14 mouse cellular contexts compared by ENCODE assay signal in genomic region chr7:29313572-29314261, GRCm38 (mm10). TPM values are rescaled to one million over a fixed set of nuclear protein-coding genes. Genes with fewer than 3 reads are reported as not detected.
DNase-seq lines count a peak whose midpoint lies in the region; ATAC-seq lines count a peak whose summit lies in the region.
"Had no signal": no experiment of that assay in that cellular context is flagged by ENCODE, and none has a peak within 500 bp of the region (broad histone marks: within the 10 kb centered on the region; RNA-seq: fewer than 3 reads in every experiment).

No protein-coding gene starts in this region.

- 47% methylated on average over 9 of the region's 9 CpGs for WGBS in midbrain, embryonic 10.5 days
- WGBS in midbrain, embryonic 11.5 days, result 48% methylated on average over 9 of the region's 9 CpGs
- WGBS in forebrain, embryonic 12.5 days, result 50% methylated on average over 9 of the region's 9 CpGs
- WGBS in limb, embryonic 10.5 days, result 50% methylated on average over 9 of the region's 9 CpGs
- WGBS in neural tube, embryonic 14.5 days, result 46% methylated on average over 9 of the region's 9 CpGs

- H3K4me3 ChIP-seq in midbrain, embryonic 10.5 days, result peak overlapping the region; percentile 2; the same call in 1 of the 2 replicates
- H3K4me3 ChIP-seq in midbrain, embryonic 11.5 days (ENCODE audit: low read depth, low read length), result no peak overlapping the region
- H3K4me3 ChIP-seq in forebrain, embryonic 12.5 days (replicated peaks), result no peak overlapping the region
- 0 out of 2 replicates have a peak overlapping the region, but pooled peaks have one; percentile 0 for H3K4me3 ChIP-seq in limb, embryonic 10.5 days
- H3K4me3 ChIP-seq in neural tube, embryonic 14.5 days (ENCODE audit: low read depth, low read length), result no peak overlapping the region
- H3K4me3 ChIP-seq: heart, adult 2 months had no signal

- H3K9me3 ChIP-seq in midbrain, embryonic 10.5 days (replicated peaks), result no peaks in the 10 kb centered on the region
- H3K9me3 ChIP-seq in midbrain, embryonic 11.5 days (ENCODE audit: control insufficient read depth, low read length), result no peaks in the 10 kb centered on the region
- no peaks in the 10 kb centered on the region for H3K9me3 ChIP-seq in forebrain, embryonic 12.5 days
- no peaks in the 10 kb centered on the region for H3K9me3 ChIP-seq in limb, embryonic 10.5 days (replicated peaks)
- H3K9me3 ChIP-seq in neural tube, embryonic 14.5 days (ENCODE audit: control insufficient read depth, low read length), result no peaks in the 10 kb centered on the region

- H3K9ac ChIP-seq in midbrain, embryonic 11.5 days (ENCODE audit: low read length), result no peak overlapping the region
- H3K9ac ChIP-seq in forebrain, embryonic 12.5 days, result peak overlapping the region; percentile 21; the same call in 1 of the 2 replicates
- H3K9ac ChIP-seq in neural tube, embryonic 14.5 days (replicated peaks; ENCODE audit: low read depth, low read length), result no peak overlapping the region

- peaks cover 31% of the 10 kb centered on the region for H3K27me3 ChIP-seq in midbrain, embryonic 10.5 days (ENCODE audit: low read depth, poor library complexity, severe bottlenecking)
- H3K27me3 ChIP-seq in midbrain, embryonic 11.5 days (ENCODE audit: control insufficient read depth, insufficient read depth, low read length), result peaks cover 3% of the 10 kb centered on the region
- no peaks in the 10 kb centered on the region for H3K27me3 ChIP-seq in forebrain, embryonic 12.5 days
- H3K27me3 ChIP-seq in limb, embryonic 10.5 days (ENCODE audit: low read depth, poor library complexity, severe bottlenecking), result 0 out of 2 replicates have a peak, but pooled peaks cover 9% of the 10 kb centered on the region
- no peaks in the 10 kb centered on the region for H3K27me3 ChIP-seq in neural tube, embryonic 14.5 days (ENCODE audit: control insufficient read depth, insufficient read depth, low read length)

- peaks cover 63% of the 10 kb centered on the region for H3K36me3 ChIP-seq in midbrain, embryonic 10.5 days
- H3K36me3 ChIP-seq in midbrain, embryonic 11.5 days (ENCODE audit: control insufficient read depth, insufficient read depth, low read length), result peaks cover 5% of the 10 kb centered on the region
- peaks cover 58% of the 10 kb centered on the region for H3K36me3 ChIP-seq in forebrain, embryonic 12.5 days (replicated peaks)
- H3K36me3 ChIP-seq in limb, embryonic 10.5 days, result peaks cover 52% of the 10 kb centered on the region
- peaks cover 38% of the 10 kb centered on the region; the same call in 1 of the 2 replicates for H3K36me3 ChIP-seq in neural tube, embryonic 14.5 days (ENCODE audit: control insufficient read depth, insufficient read depth, low read length)

- 0 out of 2 replicates have a peak overlapping the region, but pooled peaks have one; percentile 39 for H3K27ac ChIP-seq in midbrain, embryonic 10.5 days (replicated peaks)
- H3K27ac ChIP-seq in midbrain, embryonic 11.5 days (ENCODE audit: low read depth, low read length), result no peak overlapping the region
- H3K27ac ChIP-seq in forebrain, embryonic 12.5 days, result peak overlapping the region; percentile 96
- H3K27ac ChIP-seq in limb, embryonic 10.5 days, result peak overlapping the region; percentile 66
- H3K27ac ChIP-seq in neural tube, embryonic 14.5 days (ENCODE audit: low read depth, low read length), result 0 out of 2 replicates have a peak overlapping the region, but pooled peaks have one; percentile 35
- H3K27ac ChIP-seq: heart, adult 2 months had no signal

- ATAC-seq in midbrain, embryonic 11.5 days (ENCODE audit: low FRiP score), result no peak
- no peak for ATAC-seq in forebrain, embryonic 12.5 days (ENCODE audit: low FRiP score)
- ATAC-seq in neural tube, embryonic 14.5 days (ENCODE audit: low read depth), result no peak

- peaks cover 94% of the 10 kb centered on the region for H3K4me1 ChIP-seq in midbrain, embryonic 10.5 days
- peaks cover 73% of the 10 kb centered on the region for H3K4me1 ChIP-seq in midbrain, embryonic 11.5 days (ENCODE audit: control insufficient read depth, insufficient read depth, low read length)
- peaks cover 88% of the 10 kb centered on the region for H3K4me1 ChIP-seq in forebrain, embryonic 12.5 days
- H3K4me1 ChIP-seq in limb, embryonic 10.5 days, result peaks cover 75% of the 10 kb centered on the region
- peaks cover 73% of the 10 kb centered on the region for H3K4me1 ChIP-seq in neural tube, embryonic 14.5 days (ENCODE audit: control insufficient read depth, insufficient read depth, low read length)

- no peak overlapping the region for H3K4me2 ChIP-seq in midbrain, embryonic 11.5 days
- H3K4me2 ChIP-seq in forebrain, embryonic 12.5 days, result peak overlapping the region; percentile 6; the same call in 1 of the 2 replicates
- peak overlapping the region; percentile 23; the same call in 1 of the 2 replicates for H3K4me2 ChIP-seq in neural tube, embryonic 14.5 days (ENCODE audit: low read depth, low read length)

- no peak for DNase-seq in midbrain, embryonic 10.5 days (ENCODE audit: low spot score)
- no peak for DNase-seq in midbrain, embryonic 11.5 days (ENCODE audit: low spot score, missing footprints)
- no peak for DNase-seq in limb, embryonic 10.5 days (ENCODE audit: low spot score)
- no peak for DNase-seq in spleen, postnatal 14 days (ENCODE audit: low spot score in 2 of 2)
- DNase-seq in urinary bladder, adult 18-20 months (ENCODE audit: low spot score in 2 of 2), result no peak
- DNase-seq in embryo, embryonic 10 days (ENCODE audit: low spot score), result no peak
- DNase-seq: adrenal gland, postnatal 14 days; cerebellum, adult 18-20 months; heart, adult 2 months; heart, postnatal 4 days; retina, postnatal 1 day; thymus, postnatal 25 days had no signal

RNA-seq across cellular contexts. Expression of gene Dpf1, which starts 10.0 kb away (rescaled TPM):
- 38.8 and 55.4 TPM in 2 replicates for polyA plus RNA-seq in midbrain, embryonic 10.5 days (2016; fragmentation: Nextera tagmentation; extraction: Ambion mirVana)
- 59.9 and 62.9 TPM in 2 replicates for polyA plus RNA-seq in midbrain, embryonic 11.5 days (2014; fragmentation: Nextera tagmentation; extraction: Ambion mirVana)
- polyA plus RNA-seq in forebrain, embryonic 12.5 days (2016; fragmentation: Nextera tagmentation; extraction: Ambion mirVana), result 118 and 147 TPM in 2 replicates
- 24.0 and 32.9 TPM in 2 replicates for polyA plus RNA-seq in limb, embryonic 10.5 days (2016; fragmentation: Nextera tagmentation; extraction: Ambion mirVana)
- 190 and 228 TPM in 2 replicates for polyA plus RNA-seq in neural tube, embryonic 14.5 days (2014; fragmentation: Nextera tagmentation; extraction: Ambion mirVana)

RNA-seq across cellular contexts. Expression of gene Ppp1r14a, which starts 24.6 kb away (rescaled TPM):
- 21.9 and 22.2 TPM in 2 replicates for polyA plus RNA-seq in midbrain, embryonic 10.5 days (2016; fragmentation: Nextera tagmentation; extraction: Ambion mirVana)
- 21.6 and 21.8 TPM in 2 replicates for polyA plus RNA-seq in midbrain, embryonic 11.5 days (2014; fragmentation: Nextera tagmentation; extraction: Ambion mirVana)
- polyA plus RNA-seq in forebrain, embryonic 12.5 days (2016; fragmentation: Nextera tagmentation; extraction: Ambion mirVana), result 14.8 and 16.5 TPM in 2 replicates
- 5.4 and 6.1 TPM in 2 replicates for polyA plus RNA-seq in limb, embryonic 10.5 days (2016; fragmentation: Nextera tagmentation; extraction: Ambion mirVana)
- polyA plus RNA-seq in neural tube, embryonic 14.5 days (2014; fragmentation: Nextera tagmentation; extraction: Ambion mirVana), result 1.8 and 3.6 TPM in 2 replicates

RNA-seq across cellular contexts. Expression of gene Spint2, which starts 32.0 kb away (rescaled TPM):
- 20.5 and 20.8 TPM in 2 replicates for polyA plus RNA-seq in midbrain, embryonic 10.5 days (2016; fragmentation: Nextera tagmentation; extraction: Ambion mirVana)
- 16.5 and 18.3 TPM in 2 replicates for polyA plus RNA-seq in midbrain, embryonic 11.5 days (2014; fragmentation: Nextera tagmentation; extraction: Ambion mirVana)
- polyA plus RNA-seq in forebrain, embryonic 12.5 days (2016; fragmentation: Nextera tagmentation; extraction: Ambion mirVana), result 42.2 and 45.0 TPM in 2 replicates
- 58.8 and 71.8 TPM in 2 replicates for polyA plus RNA-seq in limb, embryonic 10.5 days (2016; fragmentation: Nextera tagmentation; extraction: Ambion mirVana)
- 46.9 and 62.4 TPM in 2 replicates for polyA plus RNA-seq in neural tube, embryonic 14.5 days (2014; fragmentation: Nextera tagmentation; extraction: Ambion mirVana)

Comparison
In these comparisons a context has a peak if more than half of its experiments do, and no peak if none do; other contexts are left out.
1. H3K4me3 ChIP-seq: peak in midbrain, embryonic 10.5 days (single experiment) and limb, embryonic 10.5 days (single experiment); none in midbrain, embryonic 11.5 days (single experiment), forebrain, embryonic 12.5 days (single experiment) and neural tube, embryonic 14.5 days (single experiment).